Mouse (Mus musculus) urinary bladder, postnatal 14 days (tissue): ENCODE measurements at regions not wholly inside any gene's neighbourhood (a gene's known extent, or its start where the extent isn't known, plus 50 kb on each side); places are given as distances from the start of the nearest gene placed in this dataset.

Source experiments
- DNase-seq: peaks from one replicate; pipeline ENCODE4 v3.0.0; 2021; ENCODE audit warnings: low spot score

DNA sequence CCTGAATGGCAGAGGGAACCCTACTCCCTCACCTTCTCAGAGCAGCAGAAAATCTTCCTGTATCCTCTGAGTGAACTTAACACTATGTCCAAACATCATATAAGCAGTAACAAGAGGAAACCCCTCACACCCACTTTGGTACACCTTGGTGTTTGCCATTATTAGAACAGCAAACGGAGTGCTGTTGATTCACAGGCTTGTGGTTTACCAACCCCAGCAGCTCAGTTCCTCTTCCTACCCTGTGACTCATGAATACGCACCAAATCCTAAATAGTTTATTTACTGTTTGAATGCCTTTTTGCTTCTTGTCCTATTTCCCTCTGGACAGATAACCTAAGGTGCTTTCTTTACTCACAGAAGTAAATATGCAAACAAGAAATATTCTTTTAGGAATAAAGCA lies 233.3 kb downstream of the Foxa2 start:
- DNase-seq = no peak

DNA sequence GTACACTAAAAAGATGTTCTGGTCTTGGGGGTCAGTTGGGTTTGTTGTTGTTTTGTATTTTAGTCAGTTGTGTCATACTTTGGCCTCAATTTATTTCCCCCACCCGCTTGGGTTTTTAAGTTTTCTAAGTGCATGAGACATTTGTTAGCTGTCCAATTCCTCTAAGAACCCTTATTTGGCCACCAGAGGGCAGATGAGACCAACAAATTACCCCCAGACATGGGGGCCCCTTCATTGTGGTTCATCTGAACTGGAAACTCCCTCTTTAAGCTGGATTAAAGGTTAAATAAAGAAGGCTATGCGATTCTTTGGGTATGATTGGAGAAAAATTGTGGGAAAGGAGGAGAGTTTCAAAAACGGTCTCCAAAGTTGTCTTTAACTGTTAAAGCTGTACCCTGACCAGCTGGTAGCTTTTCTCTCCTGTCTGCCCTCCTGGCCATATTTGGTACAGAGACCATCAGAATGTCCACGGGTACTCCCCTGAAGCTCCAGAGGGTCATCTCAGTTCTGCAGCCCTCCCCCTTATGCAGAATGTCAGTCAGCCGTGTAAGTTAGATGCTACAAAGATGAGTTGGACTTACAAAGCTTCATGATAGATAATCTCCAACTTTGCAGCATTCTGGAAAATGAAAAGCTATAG lies 238.6 kb downstream of the Foxa2 start:
- peak; percentile 15 for DNase-seq

DNA sequence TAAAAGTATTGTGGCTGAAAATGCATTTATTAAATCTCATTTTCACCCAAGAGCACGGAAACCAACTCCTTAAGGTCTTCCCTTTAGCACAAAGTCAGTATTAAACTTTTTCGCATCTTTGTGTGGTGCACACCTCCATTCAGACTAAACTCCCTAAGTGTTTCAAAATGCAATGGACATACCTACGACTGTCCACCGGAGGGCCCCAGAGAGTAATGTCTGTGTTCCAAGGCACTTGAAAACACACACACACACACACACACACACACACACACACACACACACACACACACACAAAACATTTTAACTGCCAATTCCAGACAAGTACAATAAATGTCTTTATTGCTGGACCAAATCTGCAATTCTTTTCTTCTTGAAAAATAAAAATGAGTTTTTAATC lies 243.7 kb downstream of the Foxa2 start:
- peak; percentile 11 for DNase-seq

DNA sequence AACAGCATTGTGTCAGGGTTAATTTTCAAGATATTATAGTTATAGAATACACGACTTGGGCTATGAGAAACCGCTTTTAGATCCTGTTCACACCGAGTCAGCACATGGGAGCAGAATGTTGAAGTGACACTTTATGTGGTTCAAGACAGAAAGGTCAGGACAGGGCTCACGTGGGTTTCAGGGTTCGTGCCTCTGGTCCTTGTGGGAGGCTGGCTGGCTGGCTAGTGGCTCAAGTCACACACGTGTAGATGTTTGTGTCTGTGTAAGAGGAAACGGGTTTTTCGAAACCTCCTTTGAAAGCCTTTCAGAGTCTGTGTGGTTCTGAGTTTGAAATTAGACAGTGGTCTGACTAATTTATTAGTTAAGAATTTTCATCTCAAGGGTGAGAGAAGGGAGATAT lies 255.3 kb downstream of the Foxa2 start:
- no peak for DNase-seq

DNA sequence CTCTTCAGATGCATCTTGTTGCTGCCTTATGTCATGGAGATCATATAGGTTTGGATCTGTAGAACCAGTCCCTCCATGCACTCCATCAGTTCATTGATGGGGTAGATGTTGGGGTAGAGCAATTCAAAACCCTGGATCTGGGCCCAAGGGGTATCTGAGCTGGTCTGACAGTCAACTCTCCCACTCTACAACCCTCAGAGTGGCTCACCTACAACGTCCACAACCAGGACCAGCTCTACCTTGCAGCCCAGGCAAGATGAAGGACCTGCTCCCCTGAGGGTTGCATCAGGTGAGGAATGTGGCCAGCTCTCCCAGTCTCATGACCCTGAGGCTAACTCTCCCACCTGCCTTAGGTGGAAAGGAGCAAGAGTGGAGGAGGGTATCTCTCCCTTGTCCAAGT lies 256.9 kb downstream of the Foxa2 start:
- DNase-seq = no peak

DNA sequence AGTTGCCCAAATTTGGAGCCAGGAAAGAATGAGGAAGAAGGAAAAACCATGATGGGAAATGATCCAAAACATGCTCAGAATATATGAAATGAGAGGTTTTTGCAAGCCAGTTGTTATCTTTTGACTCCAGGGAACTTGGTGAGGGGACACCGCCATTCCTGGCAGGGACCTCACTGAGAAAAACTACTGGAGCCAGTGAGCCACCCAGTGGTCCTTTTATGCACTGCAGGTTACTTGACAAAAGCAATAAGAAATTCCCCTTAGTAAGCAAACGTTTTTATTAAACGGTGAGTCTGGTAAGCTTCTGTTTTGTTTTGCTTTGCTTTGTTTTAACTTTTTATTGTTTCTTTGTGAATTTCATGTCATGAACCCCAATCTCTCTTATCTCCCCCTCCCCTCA lies 257.5 kb downstream of the Foxa2 start:
- peak; percentile 52 for DNase-seq

DNA sequence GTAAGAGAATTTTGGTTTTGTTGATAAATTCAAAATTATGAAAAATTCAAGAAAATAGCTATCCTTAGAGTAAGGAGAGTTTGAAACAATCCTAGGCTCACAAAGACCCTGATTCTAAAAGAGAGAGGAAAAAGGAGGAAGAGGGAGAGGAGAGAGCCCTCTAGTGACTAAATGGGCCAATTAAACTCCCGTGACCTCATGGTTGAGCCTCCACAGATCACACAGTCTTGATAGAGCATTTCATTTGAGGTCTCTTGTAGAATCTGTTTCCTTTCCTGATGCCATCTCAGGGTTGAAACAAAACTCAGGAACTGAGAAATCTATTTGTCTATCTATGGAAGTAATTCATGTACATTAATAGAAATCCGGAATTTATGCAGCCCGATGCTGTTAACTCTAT lies 258.8 kb downstream of the Foxa2 start:
- DNase-seq = no peak

DNA sequence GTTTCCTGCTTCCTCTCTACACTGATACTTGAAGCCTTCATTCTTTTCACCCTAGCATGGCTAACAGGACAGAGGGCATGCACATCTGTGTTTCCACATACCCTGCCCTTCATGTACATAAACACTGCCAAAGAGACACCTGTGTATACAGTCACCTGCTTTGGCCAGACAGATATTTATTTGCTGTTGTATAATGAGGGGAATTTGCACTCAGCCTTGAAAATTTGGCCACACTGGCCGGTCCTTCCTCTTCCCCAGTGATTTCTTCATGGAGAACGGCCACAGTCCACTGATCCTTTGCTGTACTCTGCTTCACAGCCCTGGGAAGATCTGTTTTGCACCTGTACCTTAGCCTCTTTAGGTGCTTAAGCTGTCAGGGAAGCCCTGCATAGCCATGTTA lies 264.3 kb downstream of the Foxa2 start:
- no peak for DNase-seq

DNA sequence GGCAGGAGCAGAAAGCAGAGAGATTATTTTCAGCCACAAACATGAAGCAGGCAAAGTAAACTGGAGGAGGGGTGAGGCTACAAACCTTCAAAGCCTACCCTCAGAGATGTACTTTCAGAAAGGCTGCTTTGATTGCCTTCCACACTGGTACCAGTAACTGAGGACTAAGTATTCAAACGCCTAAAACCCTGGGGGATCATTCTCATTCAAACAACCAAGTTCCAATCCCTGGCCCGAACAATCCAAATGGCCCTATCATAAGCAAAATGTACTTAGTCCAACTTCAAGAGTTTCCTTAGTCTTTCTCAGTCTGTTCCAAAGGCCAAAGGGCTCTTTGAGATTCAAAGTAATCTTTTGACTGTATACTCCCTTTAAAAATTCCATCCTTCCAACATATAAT lies 270.5 kb downstream of the Foxa2 start:
- DNase-seq = no peak

DNA sequence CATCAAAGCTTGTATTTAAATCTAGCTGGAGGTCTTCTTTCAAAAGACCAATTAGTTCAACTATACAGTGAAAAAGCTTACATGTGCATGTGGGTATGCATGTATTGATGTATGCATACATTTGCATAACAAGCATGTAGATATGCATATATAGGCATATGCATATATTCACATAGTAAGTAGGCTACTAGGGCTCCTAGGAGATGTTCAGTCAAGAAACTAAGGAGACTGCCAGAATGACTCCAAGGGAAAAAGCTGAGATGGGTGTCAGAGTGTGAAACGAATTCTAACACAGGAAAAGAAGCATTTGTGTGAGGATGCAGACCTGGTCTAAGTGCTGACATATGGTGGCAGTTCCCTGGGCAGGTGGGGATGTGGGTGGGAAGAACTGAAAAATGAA lies 274.2 kb downstream of the Foxa2 start:
- no peak for DNase-seq

DNA sequence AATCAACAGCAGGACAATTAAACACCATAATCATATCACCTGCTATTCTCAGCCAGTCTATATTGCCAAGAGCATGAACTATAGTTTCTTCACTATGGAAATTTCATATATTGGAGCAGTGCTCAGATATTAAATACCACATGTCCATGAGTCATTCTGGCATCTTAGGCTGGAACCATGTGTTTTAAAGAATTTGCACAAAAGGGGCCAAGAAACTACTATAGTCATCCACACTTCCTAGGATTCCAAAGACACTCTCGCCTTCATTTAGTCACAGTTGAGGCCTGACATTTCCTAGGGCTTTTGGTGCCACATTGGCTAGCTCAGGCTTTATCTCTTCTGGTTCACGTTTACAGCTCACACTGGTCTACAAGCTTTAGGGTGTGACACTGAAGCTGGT lies 293.7 kb downstream of the Foxa2 start:
- DNase-seq = no peak

DNA sequence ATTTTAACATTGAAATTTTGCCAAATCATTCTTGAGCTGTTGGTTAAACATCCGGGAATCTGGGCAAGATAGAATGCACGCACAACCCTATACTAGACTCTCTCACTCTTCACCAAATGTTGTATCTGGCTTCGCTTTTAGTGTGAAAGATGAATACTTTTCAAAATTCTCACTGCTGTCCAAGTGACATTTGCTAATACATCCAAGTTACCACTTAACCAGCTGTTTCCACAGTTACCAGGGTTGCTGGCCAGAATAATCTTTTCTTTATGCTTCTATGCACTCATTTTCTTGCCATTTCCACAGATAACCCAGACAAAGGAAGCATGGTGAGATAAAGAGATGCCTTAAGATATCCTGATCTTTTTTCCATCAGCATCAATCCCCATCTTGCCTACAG lies 294.9 kb downstream of the Foxa2 start:
- no peak for DNase-seq

DNA sequence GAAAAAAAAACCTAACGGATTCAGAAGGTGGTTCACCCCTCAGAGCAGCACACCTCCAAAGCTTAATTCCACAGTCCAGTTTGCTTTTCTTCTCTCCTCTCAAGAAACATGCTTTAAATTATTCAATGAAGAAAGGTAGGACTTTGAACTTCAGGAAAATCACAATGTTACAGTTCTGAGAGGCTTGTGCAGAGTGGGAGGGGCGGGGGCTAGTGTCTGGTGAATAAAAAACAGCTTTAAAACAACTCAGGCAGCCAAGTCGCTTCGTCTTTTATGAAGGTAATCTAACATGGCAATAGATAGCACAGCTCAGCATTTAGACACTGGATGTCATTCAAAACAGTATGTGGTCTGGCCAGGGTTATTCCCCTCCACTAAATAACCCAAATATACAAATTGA lies 298.8 kb downstream of the Foxa2 start:
- no peak for DNase-seq

DNA sequence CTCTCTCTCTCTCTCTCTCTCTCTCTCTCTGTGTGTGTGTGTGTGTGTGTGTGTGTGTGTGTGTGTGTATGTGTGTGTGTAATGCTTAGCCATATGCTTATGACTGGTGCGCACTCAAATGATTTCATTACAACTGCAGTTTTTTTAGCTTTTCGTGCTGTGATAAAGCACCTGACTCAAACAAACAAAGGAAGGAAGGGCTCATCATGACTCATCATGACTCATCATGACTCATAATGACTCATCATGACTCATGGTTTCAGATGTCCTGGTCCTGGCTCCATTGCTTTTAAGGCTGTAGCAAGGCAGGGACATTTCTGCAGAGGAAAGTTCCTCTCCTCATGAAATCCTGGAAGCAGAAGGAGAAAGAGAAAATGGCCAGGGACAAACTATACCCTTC lies 302.9 kb downstream of the Foxa2 start:
- DNase-seq = no peak

DNA sequence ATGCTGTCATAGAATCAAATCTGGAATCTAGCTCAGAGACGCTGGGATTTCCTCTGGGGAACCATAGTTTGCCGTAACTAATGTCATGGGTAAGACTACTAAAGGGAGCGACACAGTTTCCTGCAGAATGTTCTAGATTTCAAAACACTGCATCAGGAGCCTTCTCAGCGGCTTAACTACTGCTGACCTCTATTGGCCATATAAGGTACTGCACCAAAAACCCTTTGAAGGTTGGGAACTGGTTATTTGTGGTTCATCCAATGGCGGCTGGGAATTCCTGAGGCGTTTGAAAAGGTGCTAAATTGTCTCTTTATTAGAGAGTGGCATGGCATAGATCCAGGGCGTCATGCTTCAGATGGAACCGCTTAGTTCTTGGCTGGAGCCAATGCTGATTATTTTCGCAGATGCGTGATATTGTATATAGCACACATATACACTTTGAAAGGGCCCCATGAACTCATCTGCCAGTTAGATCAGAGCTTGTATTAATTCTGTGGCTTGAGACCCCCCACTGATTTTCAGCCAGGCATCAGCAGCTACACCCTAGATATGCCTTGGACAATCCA lies 308.4 kb downstream of the Foxa2 start:
- peak; percentile 13 for DNase-seq

DNA sequence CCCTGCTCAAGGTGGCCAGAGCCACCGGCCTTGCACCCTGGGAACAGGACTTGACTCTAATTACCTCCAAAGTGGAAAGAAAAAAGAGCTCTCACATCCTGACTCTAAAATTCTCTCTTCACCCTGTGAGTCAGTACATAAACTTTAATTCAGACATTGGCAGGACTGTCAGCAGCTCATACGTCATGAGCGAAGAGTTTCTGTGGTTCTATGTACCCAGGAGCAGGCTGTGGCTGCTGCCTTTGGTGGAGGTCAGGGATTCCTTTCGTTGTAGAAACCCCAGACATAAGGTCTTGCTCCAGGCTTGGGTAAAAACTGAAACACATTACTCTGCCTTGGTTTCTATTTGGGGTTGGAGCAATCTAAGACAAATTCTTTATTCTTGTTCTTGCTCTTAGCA lies 319.4 kb downstream of the Foxa2 start:
- DNase-seq = no peak

DNA sequence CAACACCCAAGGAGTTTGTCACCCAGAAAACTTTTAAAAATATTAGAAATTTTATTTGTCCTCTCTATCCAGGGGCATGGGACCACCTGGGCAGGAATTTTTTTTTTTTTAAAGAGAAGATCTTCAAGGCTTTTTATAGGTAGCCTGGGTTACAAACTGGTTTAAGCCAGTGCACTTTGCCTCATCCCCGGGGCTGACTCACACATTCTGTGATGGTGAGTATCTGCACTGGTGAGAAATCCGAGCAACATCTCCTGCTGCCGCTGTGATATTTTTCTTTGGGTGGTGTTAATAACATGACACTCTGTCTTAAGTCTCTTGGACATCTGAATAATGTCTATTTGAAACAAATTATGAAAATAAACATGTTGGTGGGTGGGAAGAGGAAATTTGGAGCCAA lies 327.8 kb downstream of the Foxa2 start:
- no peak for DNase-seq

DNA sequence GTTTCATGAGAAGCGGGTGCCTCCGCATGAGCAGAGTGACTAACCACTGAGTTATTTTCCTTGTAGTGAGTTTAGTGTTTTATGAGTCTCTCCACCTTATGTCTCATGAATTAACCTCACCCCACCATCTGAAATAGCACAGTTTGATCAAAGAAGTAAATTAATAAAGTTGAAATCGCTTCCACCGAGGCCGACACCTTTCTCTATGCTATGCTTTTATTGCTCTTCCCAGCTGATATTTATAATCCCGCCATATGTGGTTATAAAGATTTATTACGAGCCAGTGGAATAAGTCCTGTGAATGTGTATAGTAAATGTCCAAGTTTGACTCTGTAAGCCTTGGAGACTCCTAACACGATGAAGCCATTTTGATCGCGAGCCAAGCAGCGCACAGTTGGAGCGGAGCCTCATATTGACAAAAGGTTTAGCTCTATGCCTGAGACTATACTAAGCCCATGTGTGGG lies 329.3 kb downstream of the Foxa2 start:
- no peak for DNase-seq

DNA sequence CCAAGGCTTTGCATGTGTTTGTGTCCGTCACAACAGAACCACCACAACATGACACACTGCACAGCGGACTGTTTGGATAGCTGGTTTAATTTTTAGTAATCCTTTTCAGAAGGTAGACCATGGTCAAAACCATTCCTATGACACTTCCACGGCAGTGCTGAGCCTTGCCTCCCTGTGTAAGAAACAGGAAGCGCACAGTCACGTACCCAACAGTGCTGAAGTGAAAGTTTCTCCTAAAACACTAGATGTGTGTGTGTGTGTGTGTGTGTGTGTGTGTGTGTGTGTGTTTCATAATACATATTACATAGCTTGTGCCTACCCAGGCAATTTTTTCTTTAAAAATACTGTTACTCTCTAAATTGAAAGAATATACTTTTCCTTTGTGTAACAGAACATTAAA lies 331.0 kb downstream of the Foxa2 start:
- no peak for DNase-seq

DNA sequence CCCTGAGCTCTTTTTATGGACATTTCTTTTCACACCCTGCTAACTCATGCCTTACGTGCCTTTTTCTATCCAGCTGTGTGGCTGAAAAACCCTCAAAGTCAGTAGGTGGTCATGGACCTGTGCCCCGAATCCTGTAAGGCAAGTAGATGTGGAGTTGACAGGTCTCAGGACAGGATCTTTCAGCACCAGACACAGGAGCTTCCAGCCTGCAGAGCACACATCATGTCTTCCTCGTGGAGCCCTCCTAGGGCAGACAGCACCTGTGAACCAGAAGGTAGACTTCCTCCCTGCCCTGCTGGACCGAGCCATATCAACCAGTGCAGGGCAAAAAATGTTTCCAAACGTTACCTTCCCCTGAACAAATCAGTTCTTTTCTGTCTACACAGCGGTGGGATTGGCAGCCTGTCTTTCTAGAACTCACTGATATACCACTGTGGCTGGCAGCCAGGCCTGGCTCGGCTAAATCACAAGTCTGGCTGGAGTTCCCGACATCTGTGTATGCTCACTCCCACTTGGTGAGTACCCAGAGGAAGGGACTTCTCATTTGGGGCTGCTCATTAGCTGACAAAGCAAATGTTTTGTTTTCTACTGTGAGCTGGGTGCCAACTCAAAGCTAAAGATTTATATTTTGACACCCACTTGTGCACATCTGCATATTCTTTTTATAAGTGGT lies 336.0 kb downstream of the Foxa2 start:
- no peak for DNase-seq

DNA sequence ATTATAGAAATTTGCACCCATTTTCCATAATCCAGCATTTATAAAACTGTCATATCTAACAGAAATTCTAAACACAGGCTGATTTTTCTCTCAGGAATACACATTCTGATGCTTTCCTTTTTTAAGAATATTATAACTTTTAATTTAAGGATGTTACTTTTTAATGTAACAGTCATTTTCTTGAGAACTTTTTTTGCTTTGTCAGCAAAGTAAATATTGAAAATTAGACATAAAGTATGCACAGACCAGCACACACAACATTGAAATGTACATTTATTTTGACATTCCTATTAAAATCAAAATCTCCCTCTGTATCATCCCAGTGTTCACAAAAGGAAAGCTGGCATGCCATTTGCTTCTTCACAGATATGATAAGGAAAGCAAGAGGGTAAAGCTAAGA lies 337.0 kb downstream of the Foxa2 start:
- no peak for DNase-seq

DNA sequence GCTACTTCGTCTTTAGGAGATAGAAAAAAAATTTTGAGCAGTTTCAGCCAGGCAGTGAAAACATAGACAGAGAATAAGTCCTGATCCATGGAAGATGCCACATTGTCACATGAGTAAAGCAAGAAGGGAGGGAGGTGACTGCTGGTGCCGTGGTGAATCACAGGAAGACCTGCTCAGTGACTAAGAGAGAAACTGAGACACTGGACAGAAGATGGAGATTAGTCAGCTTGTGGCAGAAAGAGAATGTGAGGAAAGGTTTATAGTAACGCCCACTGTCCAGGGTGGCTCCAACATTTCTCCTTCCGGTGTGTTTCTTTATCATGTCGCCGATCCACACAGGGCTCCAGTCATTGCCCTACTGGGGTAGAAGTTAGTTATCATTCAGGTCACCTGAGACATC lies 339.6 kb downstream of the Foxa2 start:
- DNase-seq = no peak

DNA sequence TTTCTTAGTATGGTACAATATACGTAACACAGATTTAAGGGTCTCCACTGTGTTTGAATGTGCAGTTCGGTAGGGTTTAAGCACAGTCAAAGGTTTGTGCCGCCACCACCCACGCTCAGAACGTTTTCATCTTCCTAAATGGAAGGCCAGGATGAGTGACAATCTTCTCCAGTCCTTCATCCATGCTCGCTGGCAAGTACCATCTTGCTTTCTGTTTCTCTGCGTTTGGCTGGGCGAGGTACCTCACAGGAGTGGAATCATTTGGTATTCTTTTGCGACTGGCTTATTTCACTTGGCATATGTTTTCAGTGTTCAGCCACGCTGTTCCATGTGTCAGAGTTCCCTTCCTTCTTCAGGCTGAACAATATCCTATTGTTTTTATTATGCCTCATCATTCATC lies 342.3 kb downstream of the Pax1 start:
- no peak for DNase-seq
